Mouse (Mus musculus) liver, embryonic 11.5 days (tissue): ENCODE results near the gene Calm3. TPM values are rescaled to one million over a fixed set of nuclear protein-coding genes. Genes with fewer than 3 reads are reported as not detected.
A peak's percentile ranks its signal among the peaks of the same experiment; 100 is the strongest.

Source experiments
- ATAC-seq: fragments of 200-750 bp; cut with Nextera tagmentation; replicated peaks from 2 replicates; pipeline ENCODE4 v1.8.0; 2017; ENCODE audit warnings: moderate number of reproducible peaks, mild to moderate bottlenecking, moderate TSS enrichment, moderate library complexity; ENCODE audit not compliant: low FRiP score
- DNase-seq: peaks from one replicate; pipeline ENCODE4 v3.0.0-alpha.2; 2017; ENCODE audit warnings: low spot score
- H3K27ac ChIP-seq: fragments of 300-500 bp; sonication (generic); 2 replicates; pipeline ENCODE4 v1.5.1; 2014; ENCODE audit warnings: mild to moderate bottlenecking, low read depth, low read length, control low read depth
- H3K27me3 ChIP-seq: fragments of 300-500 bp; sonication (generic); replicated peaks from 2 replicates; pipeline ENCODE4 v1.6.1; 2014; ENCODE audit warnings: low read length, mixed read lengths; ENCODE audit not compliant: control insufficient read depth, insufficient read depth
- H3K36me3 ChIP-seq: fragments of 300-500 bp; sonication (generic); 2 replicates; pipeline ENCODE4 v1.6.1; 2014; ENCODE audit warnings: mild to moderate bottlenecking, low read length, moderate library complexity, mixed read lengths; ENCODE audit not compliant: control insufficient read depth, insufficient read depth
- H3K4me1 ChIP-seq: fragments of 300-500 bp; sonication (generic); replicated peaks from 2 replicates; pipeline ENCODE4 v1.6.1; 2014; ENCODE audit warnings: low read length, mixed read lengths; ENCODE audit not compliant: control insufficient read depth, insufficient read depth
- H3K4me2 ChIP-seq: fragments of 300-500 bp; sonication (generic); 2 replicates; pipeline ENCODE4 v1.6.1; 2014; ENCODE audit warnings: mild to moderate bottlenecking, control low read depth, moderate library complexity
- H3K4me3 ChIP-seq: fragments of 300-500 bp; sonication (generic); 2 replicates; pipeline ENCODE4 v1.5.1; 2014; ENCODE audit warnings: low read depth, low read length, control low read depth
- H3K9ac ChIP-seq: fragments of 300-500 bp; sonication (generic); 2 replicates; pipeline ENCODE4 v1.6.1; 2014; ENCODE audit warnings: low read depth, low read length, control low read depth
- H3K9me3 ChIP-seq: fragments of 300-500 bp; sonication (generic); 2 replicates; pipeline ENCODE4 v1.6.1; 2016; ENCODE audit warnings: low read length, inconsistent platforms, mixed read lengths; ENCODE audit not compliant: control insufficient read depth
- WGBS: fragments of 180-500 bp; shearing (Covaris S2); extraction: QIAGEN DNeasy Blood & Tissue Kit; methylation state at CpG from one replicate; pipeline ENCODE4 v1.1.7; 2014; 5-methylcytosine and 5-hydroxymethylcytosine counted together
- polyA plus RNA-seq: library from polyadenylated mRNA; unstranded; fragments of >200 nt; fragmentation: Nextera tagmentation; extraction: Ambion mirVana; gene quantifications from 2 replicates; pipeline ENCODE4 v1.2.1, GENCODE M21; 2014

Calm3 gene
- polyA plus RNA-seq, 1 experiment from 2014 or later, result 169 TPM

DNA sequence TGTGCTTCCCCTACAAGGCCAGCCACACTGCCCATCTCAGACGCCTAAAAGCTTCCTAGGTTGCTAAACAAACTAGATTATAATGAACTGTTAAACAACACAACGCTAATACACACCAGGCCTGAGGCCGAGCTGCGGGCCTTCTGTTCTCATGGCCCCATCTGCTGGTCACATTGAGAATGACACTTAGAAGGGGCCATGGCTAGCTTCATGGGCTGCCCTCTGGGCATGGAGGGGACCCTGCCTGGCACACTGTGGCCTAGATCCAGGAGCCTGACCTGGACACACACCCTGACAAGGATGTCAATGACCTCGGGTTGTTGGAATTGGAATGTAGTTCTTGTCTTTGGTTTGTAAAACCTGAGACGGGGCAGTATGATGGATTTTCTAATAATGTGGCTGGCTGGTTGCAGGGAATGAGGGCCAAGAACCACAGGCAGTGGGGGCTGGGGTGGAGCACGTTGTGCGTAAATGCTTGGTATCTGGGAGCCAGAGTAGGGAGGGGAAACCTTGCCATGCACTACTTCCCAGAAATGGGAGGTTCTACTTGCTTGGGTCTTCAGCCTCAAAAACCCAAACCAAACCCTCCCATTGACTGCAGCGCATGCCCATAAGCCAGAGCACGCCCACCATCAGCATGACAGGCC lies 10.0 kb downstream of the Calm3 start:
- no peaks in the 10 kb centered on the region for H3K9me3 ChIP-seq
- no peak overlapping the region for H3K9ac ChIP-seq
- DNase-seq, result no peak
- no peaks in the 10 kb centered on the region for H3K27me3 ChIP-seq
- peak; percentile 68 for ATAC-seq
- no peak overlapping the region for H3K27ac ChIP-seq
- 32% methylated on average over 10 of the region's 10 CpGs for WGBS
- peaks cover 9% of the 10 kb centered on the region; the same call in 1 of the 2 replicates for H3K4me1 ChIP-seq
- no peak overlapping the region for H3K4me3 ChIP-seq
- peaks cover 32% of the 10 kb centered on the region for H3K36me3 ChIP-seq
- no peak overlapping the region for H3K4me2 ChIP-seq

DNA sequence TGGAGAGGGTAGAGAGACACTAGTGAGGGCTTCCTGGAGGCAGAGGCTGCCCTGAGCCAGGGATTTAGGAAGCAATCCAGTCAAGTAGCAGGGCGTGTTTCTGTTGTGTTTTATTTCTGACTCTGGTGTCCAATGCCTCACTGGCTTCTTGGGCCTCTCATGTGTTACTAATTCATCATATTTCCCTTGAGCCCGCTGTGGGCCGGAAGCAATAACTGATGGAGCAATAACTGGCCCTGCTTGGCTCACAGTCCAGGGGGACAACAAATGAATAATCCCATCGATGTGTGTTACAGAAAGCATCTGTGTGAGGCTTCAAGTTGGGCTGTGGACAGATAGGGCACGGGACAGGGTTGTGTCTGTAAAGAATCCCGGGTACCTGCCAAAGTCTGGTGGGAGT lies 11.6 kb downstream of the Calm3 start:
- Histone ChIP-seq H3K4me2 (no peak overlapping the region), H3K9ac (no peak overlapping the region), H3K36me3 (peaks cover 19% of the 10 kb centered on the region), H3K4me1 (peaks cover 14% of the 10 kb centered on the region; the same call in 1 of the 2 replicates), H3K27ac (no peak overlapping the region), H3K27me3 (peaks cover 5% of the 10 kb centered on the region; the same call in 1 of the 2 replicates), H3K9me3 (no peaks in the 10 kb centered on the region), H3K4me3 (no peak overlapping the region)
- DNase-seq (no peak), ATAC-seq (no peak)
- WGBS, result 81% methylated on average over 6 of the region's 6 CpGs

DNA sequence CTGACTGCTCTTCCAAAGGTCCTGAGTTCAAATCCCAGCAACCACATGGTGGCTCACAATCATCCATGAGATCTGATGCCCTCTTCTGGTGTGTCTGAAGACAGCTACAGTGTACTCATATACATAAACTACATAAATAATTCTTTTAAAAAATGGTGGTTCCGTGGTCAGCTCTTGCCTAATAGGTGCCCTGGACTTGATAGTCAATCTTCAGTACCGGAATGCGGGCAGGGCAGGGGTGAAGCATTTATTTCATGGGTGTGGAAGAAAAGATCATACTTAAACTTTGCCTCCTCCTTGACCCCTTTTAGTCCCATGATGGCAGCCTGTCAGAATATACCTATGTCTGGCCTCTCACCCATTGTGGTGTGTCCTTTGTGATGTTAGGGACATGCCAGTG lies 12.0 kb downstream of the Calm3 start:
- H3K9me3 ChIP-seq, result no peaks in the 10 kb centered on the region
- peaks cover 16% of the 10 kb centered on the region; the same call in 1 of the 2 replicates for H3K4me1 ChIP-seq
- H3K4me2 ChIP-seq, result no peak overlapping the region
- no peak overlapping the region for H3K4me3 ChIP-seq
- H3K9ac ChIP-seq, result no peak overlapping the region
- H3K27ac ChIP-seq, result no peak overlapping the region
- no peak for ATAC-seq
- H3K27me3 ChIP-seq, result peaks cover 9% of the 10 kb centered on the region
- DNase-seq, result no peak
- 83% methylated on average over 3 of the region's 3 CpGs for WGBS
- peaks cover 14% of the 10 kb centered on the region for H3K36me3 ChIP-seq

DNA sequence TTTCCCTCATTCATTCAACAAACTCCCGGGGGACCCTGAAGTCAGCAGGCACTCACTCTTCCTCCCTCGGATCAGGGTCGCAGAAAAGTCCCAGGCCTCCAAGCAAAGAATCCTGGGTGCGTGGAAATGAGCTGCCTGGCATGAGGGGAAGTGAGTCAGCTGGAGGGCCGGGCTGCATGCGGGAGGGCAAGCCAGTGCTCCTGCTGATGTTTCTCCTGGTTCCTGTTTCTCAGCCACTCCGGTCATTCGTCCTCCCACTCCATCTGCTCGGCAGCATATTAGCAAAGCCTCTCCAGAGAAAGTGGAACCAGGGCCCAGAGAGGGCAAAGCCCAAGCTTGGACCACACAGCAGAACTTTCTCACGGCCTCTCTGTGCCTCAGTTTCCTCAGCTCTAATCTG lies 14.0 kb downstream of the Calm3 start:
- ATAC-seq (no peak), DNase-seq (no peak)
- no peak overlapping the region for H3K4me3 ChIP-seq
- whole genome bisulfite sequencing, result 29% methylated on average over 10 of the region's 10 CpGs
- no peak overlapping the region for H3K27ac ChIP-seq
- peaks cover 3% of the 10 kb centered on the region; the same call in 1 of the 2 replicates for H3K36me3 ChIP-seq
- H3K4me2 ChIP-seq, result no peak overlapping the region
- no peak overlapping the region for H3K9ac ChIP-seq
- H3K27me3 ChIP-seq, result peaks cover 9% of the 10 kb centered on the region
- peaks cover 34% of the 10 kb centered on the region for H3K4me1 ChIP-seq
- H3K9me3 ChIP-seq, result no peaks in the 10 kb centered on the region

DNA sequence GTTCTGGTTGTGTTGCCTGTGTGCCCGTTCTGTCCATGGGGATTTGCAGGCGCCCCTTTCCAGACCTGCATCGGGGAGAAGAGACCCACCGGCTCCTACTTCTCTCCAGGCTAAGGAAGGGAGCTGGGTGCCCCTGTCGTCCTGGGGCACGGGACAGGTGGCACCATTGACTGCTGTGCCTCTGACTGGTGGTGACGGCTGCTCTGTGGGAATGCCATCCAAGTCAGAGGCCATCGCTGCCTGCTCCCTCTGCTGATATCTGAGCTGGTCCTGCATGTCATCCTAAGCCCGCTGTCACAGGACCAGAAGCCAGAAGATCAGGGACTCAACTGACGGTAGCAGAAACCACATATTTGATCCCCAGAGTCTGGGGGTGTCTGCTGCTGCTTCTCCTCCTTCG lies 15.1 kb downstream of the Calm3 start:
- H3K4me1 ChIP-seq, result peaks cover 41% of the 10 kb centered on the region
- ATAC-seq, result no peak
- peak overlapping the region; percentile 3 for H3K4me2 ChIP-seq

DNA sequence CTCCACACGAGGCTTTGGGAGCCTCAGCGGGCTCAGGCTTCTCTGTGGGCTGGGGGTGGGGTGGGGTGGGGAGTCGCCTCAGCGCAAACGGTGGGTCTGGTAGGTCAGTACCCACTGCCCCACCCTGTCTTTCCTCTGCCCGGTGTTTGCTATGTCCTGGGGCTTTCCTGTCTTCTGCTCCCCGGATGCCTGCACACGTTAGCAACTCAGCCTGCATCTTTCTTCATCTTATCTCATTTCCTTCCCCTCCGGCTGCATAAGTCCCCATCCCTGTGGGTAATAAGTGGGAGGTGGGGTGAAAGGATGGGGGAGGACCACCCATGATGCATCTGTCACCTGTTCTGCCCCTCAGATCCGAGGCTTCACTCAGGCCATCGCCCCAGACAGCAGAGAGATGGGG lies 15.5 kb downstream of the Calm3 start:
- no peak for ATAC-seq
- Histone ChIP-seq H3K4me2 (peak overlapping the region; percentile 8; the same call in 1 of the 2 replicates), H3K36me3 (no peaks in the 10 kb centered on the region), H3K4me1 (peaks cover 46% of the 10 kb centered on the region), H3K9me3 (no peaks in the 10 kb centered on the region), H3K9ac (no peak overlapping the region), H3K27ac (no peak overlapping the region), H3K27me3 (peaks cover 9% of the 10 kb centered on the region), H3K4me3 (no peak overlapping the region; the same call in 1 of the 2 replicates)
- DNase-seq, result no peak
- 19% methylated on average over 11 of the region's 11 CpGs for WGBS

More for the DNA sequence above, 15.1 kb downstream of the Calm3 start:
- DNase-seq, result no peak
- H3K36me3 ChIP-seq, result no peaks in the 10 kb centered on the region
- no peak overlapping the region for H3K9ac ChIP-seq
- no peak overlapping the region for H3K4me3 ChIP-seq
- H3K9me3 ChIP-seq, result no peaks in the 10 kb centered on the region
- H3K27ac ChIP-seq, result no peak overlapping the region
- peaks cover 9% of the 10 kb centered on the region for H3K27me3 ChIP-seq
- whole genome bisulfite sequencing, result 50% methylated on average over 11 of the region's 11 CpGs

DNA sequence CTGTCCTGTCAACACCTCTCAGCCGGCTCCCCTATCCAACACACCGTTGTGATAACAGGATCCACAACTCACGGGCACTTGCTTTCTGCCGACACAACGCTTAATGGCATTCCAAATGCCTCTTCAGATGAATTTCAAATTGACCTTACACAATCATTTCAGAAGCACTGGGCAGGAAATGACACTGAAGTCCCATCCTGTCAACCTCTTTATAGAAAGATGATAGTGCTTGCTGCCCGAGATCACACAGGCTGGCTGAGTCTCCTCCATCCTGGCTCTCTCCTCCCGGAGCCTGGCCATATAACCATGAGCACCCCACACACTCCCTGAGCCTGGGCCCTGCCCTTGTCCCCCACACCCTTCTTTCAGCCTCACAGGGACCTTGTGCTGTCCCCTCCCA lies 16.1 kb downstream of the Calm3 start:
- DNase-seq, result no peak
- Histone ChIP-seq H3K4me2 (peak overlapping the region; percentile 8; the same call in 1 of the 2 replicates), H3K27ac (no peak overlapping the region), H3K4me1 (peaks cover 46% of the 10 kb centered on the region), H3K27me3 (peaks cover 9% of the 10 kb centered on the region), H3K36me3 (no peaks in the 10 kb centered on the region), H3K4me3 (no peak overlapping the region; the same call in 1 of the 2 replicates), H3K9ac (no peak overlapping the region), H3K9me3 (no peaks in the 10 kb centered on the region)
- 28% methylated on average over 7 of the region's 7 CpGs for WGBS
- no peak for ATAC-seq

DNA sequence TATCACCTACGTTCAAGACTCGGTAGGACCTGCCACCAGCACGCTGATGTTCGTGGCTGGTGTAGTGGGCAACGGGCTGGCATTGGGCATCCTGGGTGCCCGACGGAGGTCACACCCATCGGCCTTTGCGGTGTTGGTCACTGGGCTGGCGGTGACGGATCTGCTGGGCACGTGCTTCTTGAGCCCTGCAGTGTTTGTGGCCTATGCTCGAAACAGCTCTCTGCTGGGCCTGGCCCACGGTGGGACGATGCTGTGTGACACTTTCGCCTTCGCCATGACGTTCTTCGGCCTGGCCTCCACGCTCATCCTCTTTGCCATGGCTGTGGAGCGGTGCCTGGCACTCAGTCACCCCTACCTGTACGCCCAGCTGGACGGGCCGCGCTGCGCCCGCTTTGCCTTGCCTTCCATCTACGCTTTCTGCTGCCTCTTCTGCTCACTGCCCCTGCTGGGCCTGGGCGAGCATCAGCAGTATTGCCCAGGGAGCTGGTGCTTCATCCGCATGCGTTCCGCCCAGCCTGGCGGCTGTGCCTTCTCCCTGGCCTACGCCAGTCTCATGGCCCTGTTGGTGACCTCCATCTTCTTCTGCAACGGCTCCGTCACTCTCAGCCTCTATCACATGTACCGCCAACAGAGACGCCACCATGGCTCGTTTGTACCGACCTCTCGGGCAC lies 16.9 kb downstream of the Calm3 start:
- no peak overlapping the region for H3K27ac ChIP-seq
- DNase-seq (no peak), ATAC-seq (no peak)
- H3K9ac ChIP-seq, result peak overlapping the region; percentile 40; the same call in 1 of the 2 replicates
- H3K9me3 ChIP-seq, result no peaks in the 10 kb centered on the region
- H3K4me1 ChIP-seq, result peaks cover 51% of the 10 kb centered on the region
- WGBS, result 88% methylated on average over 41 of the region's 41 CpGs
- no peaks in the 10 kb centered on the region for H3K36me3 ChIP-seq
- peaks cover 12% of the 10 kb centered on the region for H3K27me3 ChIP-seq
- peak overlapping the region; percentile 8; the same call in 1 of the 2 replicates for H3K4me2 ChIP-seq
- no peak overlapping the region for H3K4me3 ChIP-seq
